In the genomic region with DNA sequence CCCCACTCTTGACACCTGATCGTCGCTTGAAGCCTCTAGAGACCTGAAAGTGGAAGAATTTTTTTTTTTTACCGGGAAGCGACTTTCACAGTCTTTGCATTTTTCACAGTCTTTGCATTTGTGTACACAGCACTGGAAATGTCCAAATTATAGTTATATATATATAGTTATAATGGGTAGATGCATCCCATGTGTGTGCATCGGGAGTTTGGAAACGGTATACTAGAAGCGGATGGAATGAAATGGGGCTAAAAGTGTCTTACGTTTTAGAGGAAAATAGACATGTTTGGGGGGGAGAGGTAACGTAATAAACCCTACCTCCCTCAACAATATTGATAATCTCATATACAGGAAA, we compare ENCODE assay signal across 8 mouse cellular contexts. TPM values are rescaled to one million over a fixed set of nuclear protein-coding genes. Genes with fewer than 3 reads are reported as not detected.
DNase-seq lines count a peak whose midpoint lies in the region; ATAC-seq and TF ChIP-seq lines count a peak whose summit lies in the region.

No protein-coding gene starts in this region.

- TF ChIP-seq EP300 in liver, embryonic 14.5 days (IDR thresholded peaks at IDR 0.05; ENCODE audit: low read depth), result no peak

- no peak for DNase-seq in heart, postnatal 10 days
- no peak for DNase-seq in forebrain, embryonic 14.5 days (ENCODE audit: low spot score)
- no peak for DNase-seq in liver, embryonic 14.5 days (ENCODE audit: low read depth in 3 of 3, low spot score in 3 of 3)
- no peak for DNase-seq in B cell, adult 2 months
- no peak for DNase-seq in frontal cortex, adult 2 months (ENCODE audit: extremely low spot score in 1 of 2, low spot score in 1 of 2)
- DNase-seq in left cerebral cortex, adult 11 months (ENCODE audit: low spot score), result no peak

- H3K9me3 ChIP-seq in heart, embryonic 12.5 days (replicated peaks), result peaks cover 10% of the 10 kb centered on the region; the same call in 1 of the 2 replicates
- no peaks in the 10 kb centered on the region; the same call in 1 of the 2 replicates for H3K9me3 ChIP-seq in E14TG2a.4 (ENCODE audit: low read length)
- H3K9me3 ChIP-seq in forebrain, embryonic 14.5 days (replicated peaks; ENCODE audit: control insufficient read depth, low read length), result no peaks in the 10 kb centered on the region
- peaks cover 4% of the 10 kb centered on the region for H3K9me3 ChIP-seq in liver, embryonic 14.5 days (ENCODE audit: control insufficient read depth, low read length)

- no peak overlapping the region for H3K27ac ChIP-seq in heart, embryonic 12.5 days (ENCODE audit: poor library complexity, severe bottlenecking)
- H3K27ac ChIP-seq in forebrain, embryonic 14.5 days (ENCODE audit: low read depth, low read length), result 0 out of 2 replicates have a peak overlapping the region, but pooled peaks have one; percentile 90
- no peak overlapping the region; the same call in 1 of the 2 replicates for H3K27ac ChIP-seq in liver, embryonic 14.5 days

- peaks cover 12% of the 10 kb centered on the region for H3K4me1 ChIP-seq in heart, embryonic 12.5 days (replicated peaks)
- H3K4me1 ChIP-seq in E14TG2a.4 (replicated peaks; ENCODE audit: low read depth, low read length), result peaks cover 14% of the 10 kb centered on the region
- H3K4me1 ChIP-seq in forebrain, embryonic 14.5 days (ENCODE audit: control insufficient read depth, insufficient read depth, low read length), result peaks cover 11% of the 10 kb centered on the region
- peaks cover 17 to 20% of the 10 kb centered on the region in 2 experiments for H3K4me1 ChIP-seq in liver, embryonic 14.5 days (replicated peaks; ENCODE audit: control insufficient read depth in 2 of 2, insufficient read depth in 2 of 2, low read length in 1 of 2)

- peak overlapping the region; percentile 85 for H3K4me2 ChIP-seq in heart, embryonic 12.5 days
- peak overlapping the region; percentile 64 for H3K4me2 ChIP-seq in forebrain, embryonic 14.5 days (ENCODE audit: low read length)
- peak overlapping the region; percentile 80 for H3K4me2 ChIP-seq in liver, embryonic 14.5 days (ENCODE audit: low read depth)

- ATAC-seq in heart, embryonic 12.5 days (ENCODE audit: insufficient number of reproducible peaks, low FRiP score), result no peak; the same call in 1 of the 2 replicates
- no peak for ATAC-seq in forebrain, embryonic 14.5 days
- ATAC-seq in liver, embryonic 14.5 days (ENCODE audit: insufficient read depth), result no peak

- peak overlapping the region; percentile 92 for H3K4me3 ChIP-seq in heart, embryonic 12.5 days
- peak overlapping the region; percentile 89 for H3K4me3 ChIP-seq in E14TG2a.4 (replicated peaks; ENCODE audit: low read length)
- H3K4me3 ChIP-seq in forebrain, embryonic 14.5 days (ENCODE audit: low read depth, low read length), result peak overlapping the region; percentile 90
- peak overlapping the region; percentile 62 to 93 for H3K4me3 ChIP-seq in liver, embryonic 14.5 days (ENCODE audit: insufficient read depth in 1 of 2, low read depth in 2 of 2, low read length in 2 of 2)

- peak overlapping the region; percentile 93; the same call in 1 of the 2 replicates for H3K9ac ChIP-seq in heart, embryonic 12.5 days
- H3K9ac ChIP-seq in forebrain, embryonic 14.5 days (ENCODE audit: low read length), result peak overlapping the region; percentile 91
- peak overlapping the region; percentile 69 for H3K9ac ChIP-seq in liver, embryonic 14.5 days (replicated peaks)

- TF ChIP-seq CTCF in E14TG2a.4 (conservative IDR thresholded peaks at IDR 0.05; ENCODE audit: low read length), result no peak
- no peak for TF ChIP-seq CTCF in liver, embryonic 14.5 days (IDR thresholded peaks at IDR 0.05; ENCODE audit: low read depth)

- WGBS in heart, embryonic 12.5 days, result 30% methylated on average over 9 of the region's 9 CpGs
- WGBS in forebrain, embryonic 14.5 days, result 29% methylated on average over 9 of the region's 9 CpGs
- 23% methylated on average over 9 of the region's 9 CpGs for WGBS in liver, embryonic 14.5 days (ENCODE audit: insufficient replicate concordance)

- intact Hi-C loops in heart, postnatal 10 days (cut with DNase I), result loop anchor here (5.0 kb wide), 3 partner anchors 85 to 755 kb away; partner anchors contain the start of genes Fam135a, Lmbrd1 and Sdhaf4

- no peaks in the 10 kb centered on the region for H3K27me3 ChIP-seq in heart, embryonic 12.5 days (replicated peaks)
- peaks cover 23% of the 10 kb centered on the region for H3K27me3 ChIP-seq in E14TG2a.4 (ENCODE audit: insufficient read depth, low read length)
- no peaks in the 10 kb centered on the region for H3K27me3 ChIP-seq in forebrain, embryonic 14.5 days (replicated peaks; ENCODE audit: control insufficient read depth, insufficient read depth, low read length)
- no peaks in the 10 kb centered on the region for H3K27me3 ChIP-seq in liver, embryonic 14.5 days (ENCODE audit: control insufficient read depth, insufficient read depth, low read length)

- no peaks in the 10 kb centered on the region for H3K36me3 ChIP-seq in heart, embryonic 12.5 days
- no peaks in the 10 kb centered on the region for H3K36me3 ChIP-seq in E14TG2a.4 (ENCODE audit: insufficient read depth, low read length)
- no peaks in the 10 kb centered on the region for H3K36me3 ChIP-seq in forebrain, embryonic 14.5 days (ENCODE audit: control insufficient read depth, insufficient read depth, low read length)
- no peaks in the 10 kb centered on the region for H3K36me3 ChIP-seq in liver, embryonic 14.5 days (replicated peaks; ENCODE audit: control insufficient read depth, insufficient read depth, low read depth)

RNA-seq across cellular contexts. Expression of gene Smap1, which starts 0.4 kb away (rescaled TPM):
- 47.2 and 48.4 TPM in 2 replicates for polyA plus RNA-seq in heart, embryonic 12.5 days (2016; fragmentation: Nextera tagmentation; extraction: Ambion mirVana)
- total RNA-seq in heart, postnatal 10 days (2021), result 10 to 100 TPM; 42.6 to 52.3 TPM
- polyA plus RNA-seq in forebrain, embryonic 14.5 days (2014; fragmentation: Nextera tagmentation; extraction: Ambion mirVana), result 46.1 and 53.7 TPM in 2 replicates
- 17.7 and 29.0 TPM in 2 replicates for polyA plus RNA-seq in liver, embryonic 14.5 days (2012; rRNA removed)
- 27.4 and 30.2 TPM in 2 replicates for polyA plus RNA-seq in liver, embryonic 14.5 days (2014; fragmentation: Nextera tagmentation; extraction: Ambion mirVana)
- 196 and 214 TPM in 2 replicates for polyA plus RNA-seq in frontal cortex, adult 2 months (2012; rRNA removed)
